Mouse (Mus musculus): ENCODE data around the gene Aff4. TPM values are rescaled to one million over a fixed set of nuclear protein-coding genes. Genes with fewer than 3 reads are reported as not detected.

The Aff4 gene
- total and polyA plus RNA-seq, 3 experiments: 19.8 to 50.6 (median 22.1) TPM

- no peak for DNase-seq (ENCODE audit: extremely low read depth)
- in situ Hi-C loops (cut with MboI; ENCODE audit: low pct_ligation_motif_present, low pct_unique_long_range_greater_than_20kb, low sequenced_read_pairs): no loop called here
- TF ChIP-seq POLR2A (IDR thresholded peaks at IDR 0.05; ENCODE audit: low read depth, low read length): no peak
- TF ChIP-seq MEF2A (IDR thresholded peaks at IDR 0.05; ENCODE audit: borderline replicate concordance, low read depth, low read length): no peak
- TF ChIP-seq CTCF (conservative IDR thresholded peaks at IDR 0.05 in 1 of 2, IDR thresholded peaks at IDR 0.05 in 1 of 2; ENCODE audit: low read depth in 2 of 2, low read length in 2 of 2): no peak
- no peak for TF ChIP-seq TCF12 (IDR thresholded peaks at IDR 0.05; ENCODE audit: low read depth, low read length)
- TF ChIP-seq ZC3H11A (IDR thresholded peaks at IDR 0.05; ENCODE audit: low read depth, low read length): no peak
- no peak for TF ChIP-seq NELFE (IDR thresholded peaks at IDR 0.05; ENCODE audit: low read depth, low read length)
- no peak for TF ChIP-seq MAX (IDR thresholded peaks at IDR 0.05; ENCODE audit: low read length)
- no peak for TF ChIP-seq USF1 (IDR thresholded peaks at IDR 0.05; ENCODE audit: low read depth, low read length)
- TF ChIP-seq ETS1 (conservative IDR thresholded peaks at IDR 0.05; ENCODE audit: low read depth, low read length): no peak
- no peak for TF ChIP-seq UBTF (IDR thresholded peaks at IDR 0.05; ENCODE audit: low read depth, low read length)
- TF ChIP-seq HCFC1 (IDR thresholded peaks at IDR 0.05; ENCODE audit: low read depth, low read length): no peak
- Histone ChIP-seq H3K27me3 (replicated peaks) (no peaks in the 10 kb centered on the region), H3K9me3 (replicated peaks; ENCODE audit: low read length) (no peaks in the 10 kb centered on the region), H3K36me3 (replicated peaks in 1 of 2; ENCODE audit: control insufficient read depth in 1 of 2, insufficient read depth in 1 of 2, low read length in 1 of 2) (no peaks in the 10 kb centered on the region), H3K4me2 (ENCODE audit: insufficient read depth, low read depth, poor library complexity, severe bottlenecking) (no peak overlapping the region), H3K4me3 (replicated peaks in 1 of 3; ENCODE audit: low read depth in 2 of 3, low read length in 2 of 3, poor library complexity in 1 of 3) (no peak overlapping the region), H3K4me1 (ENCODE audit: control insufficient read depth in 1 of 2, insufficient read depth in 2 of 2) (peaks cover 6 to 37% of the 10 kb centered on the region in 2 experiments; a peak in 3 of 4 replicates), H3K79me2 (replicated peaks; ENCODE audit: control insufficient read depth, extremely low read depth, insufficient read depth, poor library complexity, severe bottlenecking) (no peaks in the 10 kb centered on the region), H3K9ac (ENCODE audit: insufficient read depth, low read depth) (no peak overlapping the region), H3K27ac (ENCODE audit: insufficient read depth, low read depth) (no peak overlapping the region)
- dilution Hi-C loops (cut with MboI; ENCODE audit: extremely low pct_ligation_motif_present, extremely low pct_unique_long_range_greater_than_20kb, low sequenced_read_pairs): no loop called here
Measured at GRCm38 (mm10) chr11:53307558-53308065, 43.0 kb upstream of the Aff4 start.

- DNase-seq (ENCODE audit: extremely low read depth): no peak
- dilution Hi-C loops (cut with MboI; ENCODE audit: extremely low pct_ligation_motif_present, extremely low pct_unique_long_range_greater_than_20kb, low sequenced_read_pairs): no loop called here
- Histone ChIP-seq H3K9ac (ENCODE audit: insufficient read depth, low read depth) (no peak overlapping the region; the same call in 1 of the 2 replicates), H3K27me3 (replicated peaks) (no peaks in the 10 kb centered on the region), H3K27ac (ENCODE audit: insufficient read depth, low read depth) (no peak overlapping the region), H3K4me1 (ENCODE audit: control insufficient read depth in 1 of 2, insufficient read depth in 2 of 2) (peaks cover 6 to 40% of the 10 kb centered on the region in 2 experiments; a peak in 3 of 4 replicates), H3K9me3 (replicated peaks; ENCODE audit: low read length) (no peaks in the 10 kb centered on the region), H3K36me3 (replicated peaks in 1 of 2; ENCODE audit: control insufficient read depth in 1 of 2, insufficient read depth in 1 of 2, low read length in 1 of 2) (no peaks in the 10 kb centered on the region), H3K4me3 (replicated peaks in 1 of 3; ENCODE audit: low read depth in 2 of 3, low read length in 2 of 3, poor library complexity in 1 of 3) (no peak overlapping the region), H3K4me2 (ENCODE audit: insufficient read depth, low read depth, poor library complexity, severe bottlenecking) (no peak overlapping the region), H3K79me2 (replicated peaks; ENCODE audit: control insufficient read depth, extremely low read depth, insufficient read depth, poor library complexity, severe bottlenecking) (no peaks in the 10 kb centered on the region)
- in situ Hi-C loops (cut with MboI; ENCODE audit: low pct_ligation_motif_present, low pct_unique_long_range_greater_than_20kb, low sequenced_read_pairs): no loop called here
- TF ChIP-seq IRF4 (IDR thresholded peaks at IDR 0.05; ENCODE audit: low read depth, low read length) (no peak), CTCF (conservative IDR thresholded peaks at IDR 0.05 in 1 of 2, IDR thresholded peaks at IDR 0.05 in 1 of 2; ENCODE audit: low read depth in 2 of 2, low read length in 2 of 2) (no peak), PAX5 (IDR thresholded peaks at IDR 0.05; ENCODE audit: low read length) (no peak)
Measured at GRCm38 (mm10) chr11:53308251-53308864, 42.3 kb upstream of the Aff4 start.

- Histone ChIP-seq H3K4me3 (replicated peaks in 1 of 3; ENCODE audit: low read depth in 2 of 3, low read length in 2 of 3, poor library complexity in 1 of 3) (no peak overlapping the region), H3K4me1 (ENCODE audit: control insufficient read depth in 1 of 2, insufficient read depth in 2 of 2) (peaks cover 6 to 40% of the 10 kb centered on the region in 2 experiments; a peak in 3 of 4 replicates), H3K9ac (ENCODE audit: insufficient read depth, low read depth) (no peak overlapping the region), H3K36me3 (replicated peaks in 1 of 2; ENCODE audit: control insufficient read depth in 1 of 2, insufficient read depth in 1 of 2, low read length in 1 of 2) (no peaks in the 10 kb centered on the region), H3K27ac (ENCODE audit: insufficient read depth, low read depth) (no peak overlapping the region), H3K9me3 (replicated peaks; ENCODE audit: low read length) (no peaks in the 10 kb centered on the region), H3K27me3 (replicated peaks) (no peaks in the 10 kb centered on the region), H3K4me2 (ENCODE audit: insufficient read depth, low read depth, poor library complexity, severe bottlenecking) (no peak overlapping the region), H3K79me2 (replicated peaks; ENCODE audit: control insufficient read depth, extremely low read depth, insufficient read depth, poor library complexity, severe bottlenecking) (no peaks in the 10 kb centered on the region)
- DNase-seq (ENCODE audit: extremely low read depth): peak; percentile 43
- in situ Hi-C loops (cut with MboI; ENCODE audit: low pct_ligation_motif_present, low pct_unique_long_range_greater_than_20kb, low sequenced_read_pairs): no loop called here
- 0 out of 2 replicates have a peak, but pooled peaks have one; percentile 21 for TF ChIP-seq MAFK (IDR thresholded peaks at IDR 0.05; ENCODE audit: insufficient replicate concordance, low read length)
- no peak for TF ChIP-seq NRF1 (IDR thresholded peaks at IDR 0.05; ENCODE audit: low read depth, low read length)
- TF ChIP-seq MEF2A (IDR thresholded peaks at IDR 0.05; ENCODE audit: borderline replicate concordance, low read depth, low read length): peak; percentile 51; the same call in 1 of the 2 replicates
- dilution Hi-C loops (cut with MboI; ENCODE audit: extremely low pct_ligation_motif_present, extremely low pct_unique_long_range_greater_than_20kb, low sequenced_read_pairs): no loop called here
Measured at GRCm38 (mm10) chr11:53308884-53309310, 41.7 kb upstream of the Aff4 start.
